Mouse (Mus musculus) heart, embryonic 13.5 days (tissue): ENCODE results near the gene B4galt4. TPM values are rescaled to one million over a fixed set of nuclear protein-coding genes. Genes with fewer than 3 reads are reported as not detected.

Source experiments
- ATAC-seq: fragments of 200-750 bp; cut with Nextera tagmentation; 2 replicates; pipeline ENCODE4 v1.8.0; 2017; ENCODE audit warnings: moderate TSS enrichment; ENCODE audit not compliant: insufficient number of reproducible peaks, low FRiP score, low TSS enrichment; ENCODE audit errors: extremely low read depth
- H3K27ac ChIP-seq: fragments of 300-500 bp; sonication (generic); replicated peaks from 2 replicates; pipeline ENCODE4 v1.5.1; 2015; ENCODE audit warnings: moderate library complexity, mild to moderate bottlenecking, inconsistent platforms
- H3K27me3 ChIP-seq: fragments of 300-500 bp; sonication (generic); replicated peaks from 2 replicates; pipeline ENCODE4 v1.6.1; 2015; ENCODE audit warnings: mild to moderate bottlenecking, inconsistent platforms
- H3K36me3 ChIP-seq: fragments of 300-500 bp; sonication (generic); 2 replicates; pipeline ENCODE4 v1.6.1; 2015; ENCODE audit warnings: mild to moderate bottlenecking, inconsistent platforms
- H3K4me1 ChIP-seq: fragments of 300-500 bp; sonication (generic); 2 replicates; pipeline ENCODE4 v1.6.1; 2015; ENCODE audit warnings: inconsistent platforms
- H3K4me2 ChIP-seq: fragments of 300-500 bp; sonication (generic); 2 replicates; pipeline ENCODE4 v1.6.1; 2015; ENCODE audit warnings: inconsistent platforms, mild to moderate bottlenecking, moderate library complexity
- H3K4me3 ChIP-seq: fragments of 300-500 bp; sonication (generic); 2 replicates; pipeline ENCODE4 v1.5.1; 2015; ENCODE audit warnings: moderate library complexity, mild to moderate bottlenecking, inconsistent platforms
- H3K9ac ChIP-seq: fragments of 300-500 bp; sonication (generic); 2 replicates; pipeline ENCODE4 v1.6.1; 2015; ENCODE audit warnings: inconsistent platforms, mild to moderate bottlenecking, moderate library complexity
- H3K9me3 ChIP-seq: fragments of 300-500 bp; sonication (generic); 2 replicates; pipeline ENCODE4 v1.6.1; 2016; ENCODE audit warnings: inconsistent platforms
- WGBS: fragments of 180-500 bp; shearing (Covaris S2); methylation state at CpG from one replicate; pipeline ENCODE4 v1.1.7; 2015; ENCODE audit warnings: mixed read lengths; 5-methylcytosine and 5-hydroxymethylcytosine counted together
- polyA plus RNA-seq: library from polyadenylated mRNA; unstranded; fragments of >200 nt; fragmentation: Nextera tagmentation; extraction: Ambion mirVana; gene quantifications from 2 replicates; pipeline ENCODE4 v1.2.1, GENCODE M21; 2015

The B4galt4 gene
- 26.9 and 27.3 TPM in 2 replicates for polyA plus RNA-seq

DNA sequence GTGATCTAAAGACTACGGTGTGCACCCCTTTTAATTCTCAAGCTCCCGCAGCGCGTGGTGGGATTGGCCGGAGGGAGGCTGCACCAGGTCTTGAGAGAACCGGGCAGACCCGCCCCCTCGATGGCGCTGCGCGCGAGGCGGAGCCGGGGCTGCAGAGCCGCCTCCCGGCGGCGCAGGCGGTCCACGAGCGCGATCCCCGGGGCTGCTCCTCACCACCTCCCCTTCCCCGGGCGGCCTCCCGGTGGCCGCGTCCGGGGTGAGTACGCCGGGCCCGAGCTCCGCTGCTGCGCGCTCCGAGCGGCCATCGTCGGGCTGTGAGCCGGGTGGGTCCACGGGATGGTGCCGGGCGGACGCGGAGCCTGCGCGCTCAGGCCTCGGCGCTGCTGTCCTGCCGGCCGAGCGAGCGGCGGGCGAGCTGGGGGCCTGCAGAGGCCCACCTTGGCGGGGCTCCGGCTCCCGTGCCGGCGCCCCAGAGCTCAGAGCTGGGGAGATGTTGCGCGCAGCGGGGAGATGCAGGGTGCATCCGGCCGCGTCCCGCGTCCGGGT, at the start of gene B4galt4:
B4galt4 (plus strand) TSS at position 152 of the 546 bp plus-strand sequence.
- Histone ChIP-seq H3K4me3 (peak within 1 kb of the TSS; percentile 76), H3K27me3 (no peaks in the 10 kb centered on the region), H3K36me3 (peaks cover 8% of the 10 kb centered on the region), H3K4me1 (peaks cover 18% of the 10 kb centered on the region), H3K27ac (peak within 1 kb of the TSS; percentile 80), H3K4me2 (peak within 1 kb of the TSS; percentile 97), H3K9me3 (no peaks in the 10 kb centered on the region; the same call in 1 of the 2 replicates), H3K9ac (peak within 1 kb of the TSS; percentile 90)
- peak; percentile 90 for ATAC-seq
- under 1% methylated on average over 69 of the region's 69 CpGs for WGBS

DNA sequence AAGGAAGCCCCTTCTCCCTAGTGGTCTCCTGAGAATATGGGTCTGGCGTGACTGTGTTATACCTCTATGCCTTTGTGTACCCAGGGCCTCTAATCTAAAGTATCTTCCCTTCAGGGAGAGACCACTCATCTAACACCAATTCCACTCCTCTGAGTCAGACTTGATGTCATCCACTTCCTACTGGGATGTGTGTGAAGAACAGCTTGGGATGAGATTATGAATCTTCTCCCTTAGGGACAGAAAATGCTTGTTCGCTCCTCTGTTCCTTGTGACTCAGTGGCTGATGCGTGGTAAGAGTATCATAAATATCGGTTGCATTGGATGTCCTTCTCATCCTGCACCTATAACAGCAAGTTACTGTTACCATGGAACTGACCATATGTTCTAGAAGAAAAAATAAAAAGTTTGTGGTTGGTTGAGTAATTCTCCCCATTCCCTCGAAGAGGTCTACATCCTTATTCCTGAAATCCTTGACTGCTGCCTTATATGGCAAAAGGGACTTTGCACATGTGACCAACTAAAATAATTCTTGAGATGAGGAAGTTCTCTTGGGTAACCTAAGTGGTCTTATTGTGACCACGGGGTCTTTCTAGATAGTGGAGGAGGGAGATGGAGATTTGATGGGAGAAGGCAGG, 47.0 kb upstream of the B4galt4 start:
- Histone ChIP-seq H3K27me3 (no peaks in the 10 kb centered on the region), H3K36me3 (peaks cover 65% of the 10 kb centered on the region), H3K9ac (no peak overlapping the region), H3K4me2 (no peak overlapping the region), H3K4me3 (no peak overlapping the region), H3K27ac (no peak overlapping the region), H3K4me1 (peaks cover 73% of the 10 kb centered on the region), H3K9me3 (no peaks in the 10 kb centered on the region)
- no peak for ATAC-seq
- 78% methylated on average over 6 of the region's 6 CpGs for WGBS

DNA sequence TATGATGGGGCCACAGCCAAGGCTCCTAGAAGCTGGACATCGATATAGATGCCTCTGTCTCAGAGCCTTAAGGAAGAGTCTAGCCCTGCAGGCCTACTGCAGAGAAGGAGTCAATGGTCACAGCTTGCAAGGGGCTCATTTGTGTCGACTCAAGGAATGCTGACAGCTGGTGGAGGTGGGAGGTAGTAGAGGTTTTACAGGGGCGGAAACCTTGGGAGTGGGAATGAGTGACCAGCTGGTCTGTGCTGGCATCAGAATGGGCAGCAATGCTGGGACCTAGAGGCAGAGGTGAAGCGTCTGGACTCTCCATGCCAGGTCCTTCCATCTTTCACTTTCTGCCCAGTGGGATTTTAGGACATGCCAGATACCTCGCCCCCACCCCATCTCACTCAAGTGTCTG, 46.5 kb upstream of the B4galt4 start:
- ATAC-seq: no peak
- Histone ChIP-seq H3K9ac (no peak overlapping the region), H3K36me3 (peaks cover 62% of the 10 kb centered on the region), H3K27ac (no peak overlapping the region), H3K4me3 (no peak overlapping the region), H3K27me3 (no peaks in the 10 kb centered on the region), H3K4me2 (no peak overlapping the region), H3K9me3 (no peaks in the 10 kb centered on the region), H3K4me1 (peaks cover 73% of the 10 kb centered on the region)
- WGBS: 74% methylated on average over 5 of the region's 5 CpGs

DNA sequence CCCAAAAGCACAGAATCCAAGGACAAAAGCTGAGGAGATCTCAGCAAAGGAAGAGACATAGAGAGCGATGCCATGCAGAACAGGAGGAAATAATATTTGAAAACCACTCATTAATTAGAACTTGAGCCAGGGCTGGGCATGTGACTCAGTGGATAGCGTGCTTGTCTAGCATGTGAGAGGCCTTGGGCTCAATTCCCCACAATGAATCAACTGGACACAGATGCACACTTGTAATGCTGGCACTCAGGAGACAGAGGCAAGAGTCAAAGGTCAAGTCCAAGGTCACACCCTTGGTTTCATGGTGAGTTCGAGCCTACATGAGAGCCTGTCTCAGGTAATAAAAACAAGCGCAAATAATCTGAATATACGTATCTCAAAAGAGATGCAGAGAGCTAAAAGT, 44.5 kb upstream of the B4galt4 start:
- no peaks in the 10 kb centered on the region for H3K9me3 ChIP-seq
- H3K36me3 ChIP-seq: peaks cover 48% of the 10 kb centered on the region
- H3K4me2 ChIP-seq: no peak overlapping the region
- ATAC-seq: no peak
- H3K4me3 ChIP-seq: no peak overlapping the region
- no peak overlapping the region for H3K27ac ChIP-seq
- no peaks in the 10 kb centered on the region for H3K27me3 ChIP-seq
- peaks cover 81% of the 10 kb centered on the region for H3K4me1 ChIP-seq
- 83% methylated on average over 5 of the region's 5 CpGs for WGBS
- no peak overlapping the region for H3K9ac ChIP-seq

DNA sequence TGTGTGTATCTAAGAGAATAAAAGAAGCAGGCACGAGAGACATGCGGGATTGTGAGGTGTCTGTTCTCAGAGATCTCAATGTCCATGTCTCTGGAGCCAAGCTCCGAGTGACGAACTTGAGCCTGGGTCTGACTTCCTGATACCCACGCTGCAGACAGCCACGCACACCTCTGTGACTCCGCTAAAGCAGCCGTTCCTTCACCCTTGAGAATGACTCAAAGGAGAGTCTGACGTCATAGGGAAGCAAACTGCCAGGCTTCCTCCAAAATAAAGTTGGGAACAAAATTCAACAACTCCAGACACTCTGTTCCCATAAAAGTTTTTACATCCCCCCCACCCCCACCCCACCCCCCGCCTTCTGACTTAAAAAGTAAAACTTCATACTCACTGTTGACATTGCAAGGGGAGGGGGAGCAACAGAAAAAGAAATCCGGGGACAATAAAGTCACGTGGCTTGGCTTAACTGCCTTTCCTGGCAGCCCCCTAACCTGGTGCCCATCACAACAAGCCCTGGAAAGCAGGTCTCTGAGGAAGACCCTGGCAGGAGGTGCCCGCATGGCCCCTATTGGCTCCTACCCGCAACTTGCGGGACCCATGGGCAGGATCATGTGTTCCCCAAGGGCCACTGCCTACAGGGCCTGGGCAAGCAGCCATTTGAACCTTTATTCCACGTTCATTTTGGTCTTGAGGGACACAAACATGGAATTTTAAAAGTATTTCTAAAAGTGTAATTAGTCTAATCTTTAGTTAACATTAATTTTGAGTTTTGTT, 41.5 kb upstream of the B4galt4 start:
- Histone ChIP-seq H3K4me1 (peaks cover 81% of the 10 kb centered on the region), H3K27me3 (no peaks in the 10 kb centered on the region), H3K36me3 (peaks cover 30% of the 10 kb centered on the region), H3K9me3 (no peaks in the 10 kb centered on the region), H3K4me3 (no peak overlapping the region), H3K4me2 (peak overlapping the region; percentile 6), H3K27ac (peak overlapping the region; percentile 46), H3K9ac (no peak overlapping the region)
- 50% methylated on average over 16 of the region's 16 CpGs for WGBS
- ATAC-seq: peak; percentile 33; the same call in 1 of the 2 replicates

DNA sequence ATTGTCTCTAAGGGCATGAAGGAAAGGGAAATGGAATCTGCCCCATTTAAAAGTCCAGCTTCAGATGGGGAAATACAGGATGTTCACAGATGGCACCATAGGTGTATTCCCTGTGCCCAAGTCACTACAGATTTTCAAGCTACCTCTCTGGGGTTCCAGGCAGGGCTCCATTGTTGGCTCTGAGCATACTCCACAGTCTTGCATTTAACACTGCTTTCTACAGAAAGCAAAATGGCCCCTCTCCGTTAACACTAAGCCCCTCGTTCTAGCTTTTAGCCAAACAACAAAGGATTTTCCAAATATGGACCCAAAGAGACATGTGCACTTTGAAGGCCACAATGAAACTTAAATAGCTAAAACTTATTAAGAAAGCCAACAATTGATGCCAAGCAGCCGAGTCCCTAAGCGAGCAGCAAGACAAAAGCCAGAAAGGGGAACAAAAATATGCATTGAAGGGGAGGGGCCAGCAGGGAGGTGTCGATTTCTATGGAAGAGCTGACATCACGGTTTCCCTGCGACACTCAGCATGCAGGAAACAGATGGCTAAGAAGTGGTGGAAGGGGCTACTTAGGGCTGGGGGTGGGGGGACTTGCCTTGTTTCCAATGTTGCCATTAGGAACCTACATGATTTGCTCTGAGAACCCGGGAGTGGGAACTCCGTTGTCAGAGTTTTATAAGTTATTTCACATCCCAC, 40.4 kb upstream of the B4galt4 start:
- Histone ChIP-seq H3K9ac (peak overlapping the region; percentile 41), H3K36me3 (peaks cover 33% of the 10 kb centered on the region), H3K9me3 (no peaks in the 10 kb centered on the region), H3K27ac (peak overlapping the region; percentile 84), H3K4me2 (peak overlapping the region; percentile 43), H3K27me3 (no peaks in the 10 kb centered on the region), H3K4me3 (peak overlapping the region; percentile 3; the same call in 1 of the 2 replicates), H3K4me1 (peaks cover 85% of the 10 kb centered on the region)
- 22% methylated on average over 9 of the region's 9 CpGs for WGBS
- no peak for ATAC-seq

DNA sequence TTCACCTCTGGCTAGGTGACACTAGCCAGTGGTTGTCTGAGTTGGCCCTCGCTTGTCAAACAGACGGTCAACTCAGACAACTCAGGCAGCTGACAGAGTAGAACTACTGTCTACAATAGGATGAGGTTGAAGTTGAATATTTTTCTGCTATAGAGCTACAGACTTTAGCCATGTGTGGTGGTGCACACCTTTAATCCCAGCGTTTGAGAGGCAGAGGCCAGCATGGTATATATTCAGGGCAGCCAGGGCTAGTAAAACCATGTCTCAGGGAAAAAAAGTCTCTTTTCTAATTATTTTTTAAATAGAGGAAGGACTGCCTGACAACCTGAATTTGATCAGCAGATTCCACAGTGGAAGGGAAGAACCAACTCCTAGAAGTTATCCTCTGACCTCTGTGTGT, 39.7 kb upstream of the B4galt4 start:
- peak overlapping the region; percentile 84 for H3K27ac ChIP-seq
- H3K4me2 ChIP-seq: peak overlapping the region; percentile 43
- H3K27me3 ChIP-seq: no peaks in the 10 kb centered on the region
- H3K9ac ChIP-seq: peak overlapping the region; percentile 41
- ATAC-seq: no peak
- peaks cover 33% of the 10 kb centered on the region for H3K36me3 ChIP-seq
- peaks cover 91% of the 10 kb centered on the region for H3K4me1 ChIP-seq
- peak overlapping the region; percentile 3; the same call in 1 of the 2 replicates for H3K4me3 ChIP-seq
- H3K9me3 ChIP-seq: no peaks in the 10 kb centered on the region
- WGBS: 56% methylated on average over 3 of the region's 3 CpGs

DNA sequence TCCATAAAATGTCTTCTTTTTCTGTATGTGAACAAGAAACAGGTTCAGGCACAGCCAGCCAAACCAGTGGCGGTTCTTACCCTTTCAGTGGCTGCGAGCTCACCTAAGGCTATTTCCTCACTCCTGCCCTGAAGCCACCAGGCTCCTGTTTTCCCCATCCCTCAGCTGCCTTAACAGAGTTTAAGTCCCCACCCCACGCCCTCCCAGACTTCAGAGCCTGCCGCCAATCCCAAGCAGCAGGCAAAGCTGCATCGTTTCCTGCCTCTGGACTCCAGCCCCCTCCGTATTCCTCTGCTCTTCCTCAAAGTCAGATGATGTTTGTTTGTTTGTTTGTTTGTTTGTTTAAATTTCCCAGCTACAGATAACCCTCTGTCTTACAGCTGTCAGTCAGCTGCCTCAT, 38.6 kb upstream of the B4galt4 start:
- peak overlapping the region; percentile 45; the same call in 1 of the 2 replicates for H3K9ac ChIP-seq
- H3K36me3 ChIP-seq: peaks cover 29% of the 10 kb centered on the region
- no peaks in the 10 kb centered on the region for H3K27me3 ChIP-seq
- peaks cover 96% of the 10 kb centered on the region for H3K4me1 ChIP-seq
- H3K27ac ChIP-seq: peak overlapping the region; percentile 84; the same call in 1 of the 2 replicates
- 28% methylated on average over 6 of the region's 6 CpGs for WGBS
- ATAC-seq: no peak
- no peaks in the 10 kb centered on the region for H3K9me3 ChIP-seq
- peak overlapping the region; percentile 16; the same call in 1 of the 2 replicates for H3K4me2 ChIP-seq
- no peak overlapping the region for H3K4me3 ChIP-seq

DNA sequence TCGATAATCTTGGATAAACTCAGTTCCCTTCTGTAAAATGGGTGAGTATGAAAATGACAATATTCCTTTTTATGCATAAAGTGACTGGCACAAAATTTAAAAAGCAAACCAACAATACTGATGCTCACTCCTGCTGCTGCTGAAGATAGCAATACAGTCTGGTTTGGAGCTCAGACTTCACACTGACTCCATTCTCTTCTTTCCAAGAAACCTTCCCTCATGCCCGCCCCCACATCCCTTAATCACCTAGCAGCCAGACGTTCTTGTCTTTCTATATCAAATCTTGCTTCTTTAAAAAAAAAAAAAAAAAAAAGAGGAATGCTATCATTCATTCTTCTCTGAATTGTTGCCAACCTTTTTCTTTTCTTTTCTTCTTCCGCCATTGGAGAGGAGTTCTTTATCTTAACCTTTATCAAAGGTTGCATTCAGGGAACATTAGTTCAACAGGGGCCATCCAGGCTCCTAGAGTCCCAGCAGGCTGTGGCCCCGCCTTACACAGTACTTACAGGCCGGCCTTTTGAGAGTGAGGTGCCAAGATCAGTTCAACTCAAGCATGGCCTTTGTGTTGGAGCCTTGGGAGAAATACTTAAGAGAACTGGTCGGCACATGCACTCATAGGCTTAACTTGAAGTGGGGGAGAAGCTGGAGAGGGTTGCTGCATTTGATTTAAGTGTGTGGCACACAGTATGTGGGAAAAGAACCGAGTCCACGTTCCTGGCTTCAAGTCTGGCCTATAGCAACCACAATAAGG, 36.4 kb upstream of the B4galt4 start:
- Histone ChIP-seq H3K9me3 (no peaks in the 10 kb centered on the region), H3K9ac (peak overlapping the region; percentile 34), H3K4me1 (peaks cover 96% of the 10 kb centered on the region), H3K36me3 (peaks cover 38% of the 10 kb centered on the region), H3K4me3 (no peak overlapping the region), H3K27ac (peak overlapping the region; percentile 73), H3K27me3 (no peaks in the 10 kb centered on the region), H3K4me2 (0 out of 2 replicates have a peak overlapping the region, but pooled peaks have one; percentile 48)
- 48% methylated on average over 9 of the region's 9 CpGs for WGBS
- no peak for ATAC-seq

DNA sequence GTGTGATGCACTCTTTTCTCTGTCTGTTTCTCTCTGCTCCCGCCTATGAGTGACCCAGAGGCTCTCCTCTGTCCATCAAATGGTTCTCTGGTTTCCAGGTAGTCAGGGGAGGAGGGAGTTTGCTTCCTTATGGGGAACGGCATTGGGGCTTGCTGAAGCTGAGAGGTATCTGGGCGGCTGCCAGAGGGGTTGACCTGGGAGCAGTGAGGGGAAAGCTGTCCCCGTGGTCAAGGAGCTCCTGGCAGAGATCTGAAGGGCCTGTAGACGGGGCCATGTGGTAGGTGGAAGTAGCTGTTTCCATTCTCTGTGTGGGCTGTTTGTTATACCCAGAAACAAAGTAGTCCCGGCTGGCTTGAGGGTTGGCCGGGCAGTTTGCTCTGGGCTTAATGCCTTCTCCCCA, 35.3 kb upstream of the B4galt4 start:
- Histone ChIP-seq H3K4me1 (peaks cover 91% of the 10 kb centered on the region), H3K9me3 (no peaks in the 10 kb centered on the region), H3K27ac (peak overlapping the region; percentile 73), H3K4me3 (0 out of 2 replicates have a peak overlapping the region, but pooled peaks have one; percentile 2), H3K4me2 (peak overlapping the region; percentile 48), H3K27me3 (no peaks in the 10 kb centered on the region), H3K36me3 (peaks cover 38% of the 10 kb centered on the region), H3K9ac (peak overlapping the region; percentile 34)
- ATAC-seq: no peak
- 29% methylated on average over 7 of the region's 7 CpGs for WGBS
